Mouse (Mus musculus): ENCODE measurements around the gene Frem3.
A peak's percentile ranks its signal among the peaks of the same experiment; 100 is the strongest.

Frem3 gene

DNA sequence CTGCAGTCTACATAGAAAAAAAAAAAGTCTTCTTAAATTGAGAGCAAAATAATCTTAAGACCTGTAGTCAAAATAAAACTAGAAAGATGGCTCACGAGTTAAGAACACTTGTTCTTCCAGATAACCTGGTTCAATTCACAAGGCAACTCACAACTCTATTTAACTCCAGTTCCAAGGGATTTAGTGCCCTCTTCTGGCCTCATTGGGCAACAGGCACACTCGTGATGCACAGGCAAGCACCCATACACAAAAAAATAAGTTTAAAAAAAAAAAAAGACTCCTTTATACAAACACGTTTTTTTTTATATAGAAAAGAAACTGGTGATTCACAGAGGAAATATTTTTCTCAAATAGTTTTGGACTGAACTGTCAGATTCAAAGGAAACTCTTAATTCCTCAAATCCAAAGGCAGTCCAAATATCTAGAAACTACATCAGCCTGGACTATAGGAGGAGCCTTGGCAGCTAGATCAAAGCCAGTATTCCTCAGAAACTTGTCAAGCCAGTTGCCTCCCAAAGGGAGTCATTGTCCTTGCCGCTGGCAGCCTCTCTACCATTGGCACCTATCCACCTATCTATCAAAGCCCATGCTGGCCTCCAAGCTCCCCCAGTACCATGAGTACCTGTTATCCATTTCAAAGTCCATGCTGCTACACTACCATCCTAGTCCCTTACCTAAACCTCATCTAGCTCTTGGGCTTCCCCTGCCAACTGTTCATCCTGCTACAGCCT lies 100.0 kb downstream of the Frem3 start:
- peak; percentile 17 for DNase-seq (ENCODE audit: low read depth, low spot score)

DNA sequence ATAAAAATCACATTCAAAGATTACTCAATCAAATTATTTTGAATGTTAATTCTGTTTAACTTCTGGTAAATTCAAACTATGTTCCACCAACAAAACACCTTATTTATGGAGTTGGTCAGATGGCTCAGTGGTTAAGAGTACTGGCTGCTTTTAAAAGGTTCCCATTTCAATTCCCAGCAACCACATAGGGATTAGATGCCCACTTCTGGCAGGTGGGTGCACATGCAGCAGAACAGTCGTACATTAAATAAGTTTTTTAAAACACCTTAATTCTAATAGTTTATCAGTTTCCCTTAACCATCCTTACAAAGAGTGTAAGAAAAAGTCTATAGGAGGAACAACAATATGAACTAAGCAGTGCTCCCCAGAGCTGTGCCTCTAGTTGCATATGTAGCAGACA lies 103.6 kb downstream of the Frem3 start:
- no peak for DNase-seq (ENCODE audit: low read depth, low spot score)

DNA sequence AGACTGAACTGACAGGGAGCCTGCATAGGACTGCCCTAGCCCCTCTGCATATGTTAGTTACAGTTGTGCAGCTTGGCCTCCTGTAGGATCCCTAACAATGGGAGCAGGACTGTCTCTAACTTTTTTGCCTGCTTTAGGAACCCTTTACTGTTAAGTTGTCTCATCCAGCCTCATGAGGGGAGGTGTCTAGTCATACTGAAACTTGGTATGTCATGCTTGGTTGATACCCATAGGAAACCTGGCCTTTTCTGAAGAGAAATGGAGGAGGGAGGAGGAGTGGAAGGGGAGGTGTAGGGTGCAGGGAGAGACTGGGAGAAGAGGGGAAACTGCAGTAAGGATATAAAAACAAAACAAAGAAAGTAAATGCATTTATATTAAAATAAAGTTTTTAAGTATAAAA lies 121.4 kb downstream of the Frem3 start:
- DNase-seq (ENCODE audit: low read depth, low spot score), result no peak

DNA sequence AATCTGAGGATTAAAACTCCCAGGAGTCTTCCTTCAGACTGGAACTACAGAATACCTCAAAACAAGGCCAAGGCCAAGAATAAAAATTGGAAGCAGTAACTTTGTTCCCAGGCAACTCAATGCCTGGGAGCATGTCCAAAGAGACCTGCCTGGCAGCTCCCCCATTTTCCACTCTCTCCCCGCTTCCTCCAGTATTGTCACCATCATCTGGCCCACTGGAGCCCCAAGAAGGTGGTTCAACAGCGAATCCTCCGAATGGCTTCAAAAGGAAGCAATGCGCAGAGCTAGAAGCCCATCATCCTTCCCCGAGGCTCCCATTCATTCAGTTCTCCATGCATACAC lies 127.1 kb downstream of the Frem3 start:
- DNase-seq (ENCODE audit: low read depth, low spot score), result no peak

DNA sequence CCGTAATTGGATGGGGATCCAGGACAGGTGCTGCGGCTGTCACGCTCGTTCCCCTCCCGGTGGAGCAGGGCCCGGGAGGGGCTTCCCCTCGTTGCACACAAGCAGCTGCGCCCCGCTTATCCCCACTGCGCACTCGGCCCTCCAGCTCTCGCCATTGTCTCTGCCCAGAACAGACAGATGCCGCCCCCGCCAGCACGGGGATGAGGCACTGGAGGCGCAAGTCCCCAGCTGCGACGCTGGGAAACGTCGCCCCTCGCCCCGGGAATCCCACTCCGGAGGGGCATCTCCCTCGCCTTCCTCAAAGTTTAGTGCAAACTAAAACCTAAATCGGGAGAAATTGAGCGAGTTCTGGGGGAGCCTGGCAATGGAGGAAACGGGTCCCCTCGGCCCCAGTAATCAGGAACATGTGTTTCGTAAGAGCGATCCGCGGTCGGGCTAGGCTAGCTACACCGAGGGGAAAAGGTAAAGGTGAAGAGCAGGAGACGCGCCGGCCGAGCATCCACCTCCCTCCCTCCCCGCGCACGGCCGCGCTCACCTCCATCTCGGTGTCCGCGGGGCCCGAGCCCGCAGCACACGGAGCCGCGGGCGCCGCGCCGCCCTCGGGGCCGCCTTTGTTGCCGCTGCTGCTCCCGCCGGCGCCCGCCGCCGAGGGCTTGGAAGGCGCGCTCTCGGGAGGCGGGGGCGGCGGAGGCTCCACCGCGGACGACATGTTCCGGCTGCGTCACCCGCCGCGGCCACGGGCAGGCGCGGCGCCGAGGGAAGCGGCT lies 127.7 kb downstream of the Frem3 start:
- DNase-seq (ENCODE audit: low read depth, low spot score), result peak; percentile 71

DNA sequence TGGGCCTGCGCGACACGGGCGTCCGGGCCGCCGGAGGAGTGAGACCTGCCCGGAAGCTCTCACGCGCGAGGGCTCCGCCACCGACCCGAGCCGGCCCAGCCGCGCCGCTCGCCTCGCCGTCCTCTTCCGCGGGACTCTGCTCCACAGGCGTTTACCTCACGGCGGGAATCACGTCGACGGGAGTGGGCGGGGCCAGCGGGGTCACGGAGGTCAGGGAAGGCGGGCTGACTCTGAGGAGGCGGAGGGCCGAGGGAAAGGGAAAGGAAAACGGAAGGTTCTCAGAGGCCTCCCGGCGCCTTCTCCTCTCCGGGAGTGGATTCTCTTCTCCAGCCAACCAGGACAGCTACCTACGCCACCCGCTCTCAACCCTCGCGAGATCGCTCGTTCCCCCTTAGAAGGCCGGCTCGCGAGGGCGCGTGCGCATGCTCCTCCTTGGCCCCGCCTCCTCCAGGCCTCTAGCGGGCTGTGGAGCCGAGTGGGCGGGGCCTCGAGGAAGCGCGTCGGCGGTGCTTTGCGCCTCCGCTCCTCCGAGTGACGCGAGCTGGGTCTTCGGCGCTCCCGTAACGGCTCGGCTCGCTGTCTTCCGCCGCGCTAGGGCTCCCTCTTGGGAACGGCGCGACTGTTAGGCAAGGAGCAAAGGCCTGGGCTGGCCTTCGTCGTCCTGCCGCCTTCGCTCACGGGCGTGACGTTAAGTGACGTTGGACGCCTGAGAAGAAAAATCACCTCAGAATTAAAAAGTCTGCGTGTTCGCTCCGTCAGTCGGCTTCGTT lies 128.5 kb downstream of the Frem3 start, which contains the start of gene Smarca5:
TSS of gene Smarca5 (minus strand) at position 343 of the 770 bp plus-strand sequence.
- DNase-seq (ENCODE audit: low read depth, low spot score), result peak; percentile 93

DNA sequence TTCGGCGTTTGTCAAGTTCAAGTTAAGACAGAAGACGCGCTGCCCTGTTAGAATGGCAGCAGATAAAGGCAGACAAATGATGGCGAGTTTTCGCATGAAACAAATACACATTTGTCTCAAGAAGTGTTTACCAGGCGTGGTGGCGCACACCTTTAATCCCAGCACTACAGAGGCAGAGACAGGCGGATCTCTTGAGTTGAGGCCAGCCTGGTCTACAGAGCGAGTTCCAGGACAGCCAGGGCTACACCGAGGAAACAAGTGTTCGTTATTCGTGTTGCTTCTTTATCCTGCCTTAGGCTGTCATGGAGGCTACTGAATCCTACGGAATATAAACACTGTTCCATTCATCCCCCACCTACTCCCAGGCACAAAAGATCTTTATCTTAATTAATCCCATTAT lies 129.1 kb downstream of the Frem3 start:
- peak; percentile 7 for DNase-seq (ENCODE audit: low read depth, low spot score)
